Mouse (Mus musculus): Measurements from ENCODE around the gene Cort. TPM values are rescaled to one million over a fixed set of nuclear protein-coding genes. Genes with fewer than 3 reads are reported as not detected.
"Not testable (repeated sequence)": the region's sequence is repeated elsewhere in the genome, so short reads cannot be mapped to it uniquely, and the experiment has no call there.

Cort gene
- 0.93 TPM in 1 of 2 replicates, not detected in the other for polyA plus RNA-seq (2014; fragmentation: Nextera tagmentation; extraction: Ambion mirVana)

DNA sequence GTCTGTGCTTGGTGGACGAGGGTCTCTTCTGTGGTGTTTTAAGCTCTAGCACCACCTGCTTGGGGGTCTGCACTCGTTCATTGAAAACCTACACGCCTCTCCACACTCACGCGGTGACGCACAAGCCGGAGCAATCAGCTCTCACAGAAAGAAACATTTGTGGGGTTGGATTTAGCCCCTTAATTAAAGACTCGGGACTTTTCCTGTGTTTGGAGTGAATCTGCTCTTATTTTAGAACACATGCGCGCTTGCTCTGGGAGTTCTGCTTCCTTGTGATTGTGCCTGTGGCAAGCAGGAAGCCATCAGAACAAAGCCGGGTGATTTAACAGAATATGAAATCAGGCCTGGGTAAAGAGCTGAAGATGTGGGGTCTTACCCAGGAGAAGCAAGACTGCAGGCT lies at the start of gene Cort:
Gene Cort, minus strand, starts transcription at position 101 of the 400 bp plus-strand sequence.
- WGBS = 87% methylated on average over 11 of the region's 11 CpGs
- ATAC-seq (ENCODE audit: low FRiP score, low TSS enrichment) = no peak
- DNase-seq = no peak
- H3K9me3 ChIP-seq (ENCODE audit: control insufficient read depth, low read length) = no peaks in the 10 kb centered on the region
- H3K36me3 ChIP-seq (ENCODE audit: control insufficient read depth, insufficient read depth, low read length) = peaks cover 13% of the 10 kb centered on the region; the same call in 1 of the 2 replicates
- no peak within 1 kb of the TSS for H3K27ac ChIP-seq (replicated peaks; ENCODE audit: low read depth, low read length)
- no peaks in the 10 kb centered on the region for H3K27me3 ChIP-seq (ENCODE audit: control insufficient read depth, insufficient read depth, low read length)
- H3K4me2 ChIP-seq (ENCODE audit: low read length) = no peak within 1 kb of the TSS
- H3K9ac ChIP-seq (replicated peaks; ENCODE audit: low read length) = no peak within 1 kb of the TSS
- no peak within 1 kb of the TSS for H3K4me3 ChIP-seq (replicated peaks; ENCODE audit: low read depth, low read length)
- no peaks in the 10 kb centered on the region for H3K4me1 ChIP-seq (ENCODE audit: control insufficient read depth, insufficient read depth, low read length)

DNA sequence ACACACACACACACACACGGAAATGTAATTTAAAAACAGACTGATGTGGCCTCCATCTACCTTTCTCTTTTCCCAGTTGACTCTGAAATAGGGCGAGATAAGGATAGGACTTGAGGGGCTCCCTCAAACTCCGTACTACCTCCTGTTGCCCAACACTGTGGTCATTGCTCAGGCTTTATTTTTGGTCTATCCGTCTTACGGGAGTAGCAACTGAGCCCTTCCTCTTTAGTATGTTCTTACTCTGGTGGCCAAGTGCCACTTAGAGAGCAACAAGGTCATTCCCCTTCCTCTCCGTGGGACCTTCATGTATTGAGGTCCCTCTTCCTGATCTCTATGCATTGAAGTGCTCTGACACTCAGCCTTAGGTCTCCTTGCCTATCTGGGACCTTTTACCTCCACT lies 47.1 kb upstream of the Cort start:
- Histone ChIP-seq H3K4me2 (ENCODE audit: low read length) (no peak overlapping the region), H3K4me1 (ENCODE audit: control insufficient read depth, insufficient read depth, low read length) (no peaks in the 10 kb centered on the region), H3K9ac (replicated peaks; ENCODE audit: low read length) (no peak overlapping the region), H3K9me3 (ENCODE audit: control insufficient read depth, low read length) (no peaks in the 10 kb centered on the region), H3K27me3 (ENCODE audit: control insufficient read depth, insufficient read depth, low read length) (no peaks in the 10 kb centered on the region), H3K4me3 (replicated peaks; ENCODE audit: low read depth, low read length) (no peak overlapping the region), H3K27ac (replicated peaks; ENCODE audit: low read depth, low read length) (no peak overlapping the region), H3K36me3 (ENCODE audit: control insufficient read depth, insufficient read depth, low read length) (peaks cover 29% of the 10 kb centered on the region)
- WGBS = 93% methylated on average over 6 of the region's 6 CpGs
- DNase-seq = no peak
- no peak for ATAC-seq (ENCODE audit: low FRiP score, low TSS enrichment)

DNA sequence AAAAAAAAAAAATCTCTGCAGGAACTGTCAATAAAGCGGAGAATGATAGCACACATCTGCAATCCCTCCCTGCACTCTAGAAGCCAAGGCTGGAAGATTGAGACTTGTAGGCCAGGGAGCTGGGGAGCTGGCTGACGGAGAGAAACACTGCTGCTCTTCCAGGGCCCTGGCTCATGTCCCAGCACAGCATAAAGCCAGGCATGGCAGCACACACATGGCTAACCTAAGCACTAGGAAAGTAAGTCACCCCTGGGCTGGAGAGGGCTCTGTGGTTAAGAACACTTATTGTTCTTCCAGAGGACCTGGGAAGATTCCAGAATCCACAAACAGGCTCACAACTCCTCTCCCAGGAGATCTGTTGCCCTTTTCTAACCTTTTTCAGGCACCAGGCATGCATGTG lies 46.1 kb upstream of the Cort start:
- Histone ChIP-seq H3K9ac (replicated peaks; ENCODE audit: low read length) (no peak overlapping the region), H3K27ac (replicated peaks; ENCODE audit: low read depth, low read length) (peak overlapping the region; percentile 46), H3K36me3 (ENCODE audit: control insufficient read depth, insufficient read depth, low read length) (peaks cover 21% of the 10 kb centered on the region), H3K4me2 (ENCODE audit: low read length) (no peak overlapping the region), H3K27me3 (ENCODE audit: control insufficient read depth, insufficient read depth, low read length) (no peaks in the 10 kb centered on the region), H3K4me3 (replicated peaks; ENCODE audit: low read depth, low read length) (no peak overlapping the region), H3K4me1 (ENCODE audit: control insufficient read depth, insufficient read depth, low read length) (no peaks in the 10 kb centered on the region), H3K9me3 (ENCODE audit: control insufficient read depth, low read length) (no peaks in the 10 kb centered on the region)
- peak; percentile 32 for DNase-seq
- no peak for ATAC-seq (ENCODE audit: low FRiP score, low TSS enrichment)
- WGBS = 82% methylated on average over 2 of the region's 2 CpGs

DNA sequence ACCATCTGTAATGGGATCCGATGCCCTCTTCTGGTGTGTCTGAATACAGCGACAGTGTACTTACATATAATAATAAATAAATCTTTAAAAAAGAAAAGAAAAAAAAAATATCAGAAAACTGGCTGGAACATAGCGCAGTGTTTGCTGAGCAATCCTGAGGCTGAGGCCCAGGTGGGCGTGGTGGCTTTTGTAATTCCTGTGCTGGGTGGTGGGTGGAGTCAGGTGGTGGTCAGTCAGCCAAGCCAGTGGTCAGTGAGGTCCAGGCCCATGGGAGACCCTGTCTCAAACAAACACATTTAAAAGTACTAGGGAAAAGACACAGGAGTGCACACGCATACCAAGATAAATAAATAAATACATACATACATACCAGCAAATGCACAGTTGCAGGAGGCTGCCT lies 45.5 kb upstream of the Cort start:
- WGBS = 92% methylated on average over 5 of the region's 5 CpGs
- DNase-seq = no peak

DNA sequence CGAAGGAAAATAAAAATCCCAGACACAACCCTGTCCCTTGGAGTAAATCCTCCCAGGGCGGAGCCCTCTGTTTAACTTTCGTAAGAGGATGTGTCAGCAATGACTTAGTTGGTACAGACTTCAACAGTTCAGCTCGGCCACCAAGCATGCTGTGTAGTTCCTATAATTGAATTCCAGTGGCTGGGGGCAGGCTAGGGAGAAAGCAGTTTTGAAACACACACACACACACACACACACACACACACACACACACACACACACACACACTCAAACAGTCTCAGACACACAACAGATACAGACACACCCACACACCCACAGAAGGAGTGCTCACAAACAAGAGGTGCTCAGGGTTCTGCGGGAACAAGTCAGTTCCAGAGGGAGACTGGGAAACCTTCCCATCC lies 45.0 kb upstream of the Cort start:
- Histone ChIP-seq H3K27me3 (ENCODE audit: control insufficient read depth, insufficient read depth, low read length) (no peaks in the 10 kb centered on the region), H3K9me3 (ENCODE audit: control insufficient read depth, low read length) (no peaks in the 10 kb centered on the region), H3K27ac (replicated peaks; ENCODE audit: low read depth, low read length) (no peak overlapping the region), H3K4me1 (ENCODE audit: control insufficient read depth, insufficient read depth, low read length) (no peaks in the 10 kb centered on the region), H3K4me2 (ENCODE audit: low read length) (no peak overlapping the region), H3K4me3 (replicated peaks; ENCODE audit: low read depth, low read length) (no peak overlapping the region), H3K9ac (replicated peaks; ENCODE audit: low read length) (no peak overlapping the region), H3K36me3 (ENCODE audit: control insufficient read depth, insufficient read depth, low read length) (peaks cover 15% of the 10 kb centered on the region)
- WGBS = 81% methylated on average over 5 of the region's 5 CpGs
- ATAC-seq (ENCODE audit: low FRiP score, low TSS enrichment) = no peak
- no peak for DNase-seq

More for the DNA sequence above, 45.5 kb upstream of the Cort start:
- Histone ChIP-seq H3K4me2 (ENCODE audit: low read length) (no peak overlapping the region), H3K27ac (replicated peaks; ENCODE audit: low read depth, low read length) (no peak overlapping the region), H3K9me3 (ENCODE audit: control insufficient read depth, low read length) (no peaks in the 10 kb centered on the region), H3K27me3 (ENCODE audit: control insufficient read depth, insufficient read depth, low read length) (no peaks in the 10 kb centered on the region), H3K4me3 (replicated peaks; ENCODE audit: low read depth, low read length) (no peak overlapping the region), H3K36me3 (ENCODE audit: control insufficient read depth, insufficient read depth, low read length) (peaks cover 18% of the 10 kb centered on the region), H3K4me1 (ENCODE audit: control insufficient read depth, insufficient read depth, low read length) (no peaks in the 10 kb centered on the region), H3K9ac (replicated peaks; ENCODE audit: low read length) (no peak overlapping the region)
- ATAC-seq (ENCODE audit: low FRiP score, low TSS enrichment) = no peak

DNA sequence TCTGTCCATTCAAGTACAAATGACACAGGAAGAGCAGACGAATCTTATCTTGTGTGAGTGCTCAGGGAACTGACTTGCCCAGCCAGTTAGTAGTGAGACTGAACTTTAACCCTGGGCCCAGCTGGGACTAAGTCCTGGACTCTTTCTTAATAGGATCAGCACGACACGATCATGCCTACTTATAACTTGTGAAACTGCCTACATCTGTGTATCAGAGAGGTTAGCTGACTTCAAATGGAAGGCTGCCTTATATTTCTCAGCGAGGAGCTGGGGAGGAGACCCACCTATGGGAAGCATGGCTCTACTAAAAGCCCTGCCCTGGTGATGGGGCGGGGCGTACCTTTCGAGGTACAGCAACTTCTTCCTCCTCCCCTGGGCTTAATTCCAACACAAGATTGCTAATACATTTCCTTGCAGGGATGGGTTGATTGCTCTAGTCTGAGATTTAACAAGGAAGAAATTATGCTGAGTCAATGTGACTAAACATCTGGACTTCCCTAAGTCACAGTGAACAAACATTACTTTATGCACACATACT lies 43.9 kb upstream of the Cort start:
- Histone ChIP-seq H3K27me3 (ENCODE audit: control insufficient read depth, insufficient read depth, low read length) (no peaks in the 10 kb centered on the region), H3K4me2 (ENCODE audit: low read length) (no peak overlapping the region), H3K9me3 (ENCODE audit: control insufficient read depth, low read length) (no peaks in the 10 kb centered on the region), H3K9ac (replicated peaks; ENCODE audit: low read length) (no peak overlapping the region), H3K36me3 (ENCODE audit: control insufficient read depth, insufficient read depth, low read length) (peaks cover 7% of the 10 kb centered on the region; the same call in 1 of the 2 replicates), H3K4me1 (ENCODE audit: control insufficient read depth, insufficient read depth, low read length) (peaks cover 5% of the 10 kb centered on the region; the same call in 1 of the 2 replicates), H3K27ac (replicated peaks; ENCODE audit: low read depth, low read length) (no peak overlapping the region), H3K4me3 (replicated peaks; ENCODE audit: low read depth, low read length) (no peak overlapping the region)
- ATAC-seq (ENCODE audit: low FRiP score, low TSS enrichment) (no peak), DNase-seq (no peak)
- 62% methylated on average over 7 of the region's 7 CpGs for WGBS

DNA sequence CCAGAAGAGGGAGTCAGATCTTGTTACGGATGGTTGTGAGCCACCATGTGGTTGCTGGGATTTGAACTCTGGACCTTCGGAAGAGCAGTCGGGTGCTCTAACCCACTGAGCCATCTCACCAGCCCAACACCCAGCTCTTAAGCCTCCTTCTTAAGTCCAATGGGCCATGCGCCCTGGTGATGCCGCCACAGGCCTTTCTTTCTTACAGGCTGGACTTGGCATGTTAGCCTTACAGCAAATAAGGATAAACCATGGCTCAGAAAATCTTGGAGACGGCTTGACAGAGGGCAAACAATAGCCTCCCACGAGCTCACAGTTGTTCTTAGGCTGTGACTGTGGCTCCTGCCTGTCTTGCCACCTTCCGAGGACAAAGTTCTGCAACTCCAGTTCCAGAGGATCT lies 43.4 kb upstream of the Cort start:
- not testable (repeated sequence) for ATAC-seq (ENCODE audit: low FRiP score, low TSS enrichment); H3K4me1 ChIP-seq (ENCODE audit: control insufficient read depth, insufficient read depth, low read length); H3K4me3 ChIP-seq (replicated peaks; ENCODE audit: low read depth, low read length); H3K36me3 ChIP-seq (ENCODE audit: control insufficient read depth, insufficient read depth, low read length); H3K9me3 ChIP-seq (ENCODE audit: control insufficient read depth, low read length); H3K4me2 ChIP-seq (ENCODE audit: low read length); H3K27me3 ChIP-seq (ENCODE audit: control insufficient read depth, insufficient read depth, low read length); H3K9ac ChIP-seq (replicated peaks; ENCODE audit: low read length); DNase-seq; H3K27ac ChIP-seq (replicated peaks; ENCODE audit: low read depth, low read length)
- WGBS = 65% methylated on average over 7 of the region's 8 CpGs

DNA sequence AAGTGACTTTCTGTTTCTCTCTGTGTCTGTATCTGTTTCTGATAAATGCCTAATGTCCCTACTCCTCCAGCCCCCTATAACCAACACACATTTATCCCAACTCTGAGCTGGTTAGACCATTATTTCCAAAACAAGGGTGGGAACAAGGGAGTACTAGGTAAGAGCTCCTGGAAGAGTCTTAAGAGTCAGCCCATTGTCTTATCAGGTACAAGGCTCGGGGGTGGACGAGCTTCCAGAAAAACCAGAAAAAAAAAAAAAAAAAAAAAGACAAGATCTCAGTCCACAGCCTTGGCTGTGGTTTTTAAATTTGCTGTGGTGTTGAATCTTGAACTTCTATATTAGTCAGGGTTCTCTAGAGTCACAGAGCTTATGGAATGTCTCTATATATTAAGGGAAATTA lies 41.5 kb upstream of the Cort start:
- WGBS = 87% methylated on average over 2 of the region's 2 CpGs

DNA sequence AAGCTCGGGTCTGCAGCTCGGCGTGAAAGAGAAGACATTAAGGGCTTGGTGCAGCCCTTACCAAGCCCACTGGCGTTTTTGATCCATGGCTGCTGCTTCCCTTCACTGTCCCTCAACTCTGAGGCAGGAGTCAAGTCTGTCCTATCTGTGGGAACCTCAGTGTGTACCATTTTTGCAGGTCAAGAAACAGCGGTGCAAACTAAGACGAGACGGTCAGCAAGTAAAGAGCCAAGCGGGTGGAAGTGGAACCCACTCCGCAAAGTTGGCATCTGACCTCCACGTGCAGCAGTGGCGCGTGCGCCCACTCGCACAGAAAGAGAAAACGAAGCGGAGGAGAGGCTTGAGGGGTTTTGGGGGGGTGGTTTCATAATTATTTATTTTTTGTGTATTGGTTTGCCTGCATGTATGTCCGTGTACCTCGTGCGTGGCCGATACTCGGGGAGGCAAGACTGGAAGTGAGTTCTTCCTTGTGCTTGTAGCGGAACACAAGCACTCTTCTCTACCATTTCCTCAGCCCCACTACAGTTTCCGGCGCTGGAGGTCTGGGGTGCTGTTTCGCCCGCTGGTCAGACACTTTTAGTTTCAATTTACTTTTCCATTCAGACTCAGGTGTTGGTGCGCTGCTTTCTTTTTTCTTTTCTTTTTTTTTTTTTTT lies 40.5 kb upstream of the Cort start:
- DNase-seq (no peak), ATAC-seq (ENCODE audit: low FRiP score, low TSS enrichment) (peak; percentile 62)
- 2% methylated on average over 27 of the region's 27 CpGs for WGBS
- Histone ChIP-seq H3K27me3 (ENCODE audit: control insufficient read depth, insufficient read depth, low read length) (no peaks in the 10 kb centered on the region), H3K4me2 (ENCODE audit: low read length) (peak overlapping the region; percentile 93), H3K4me3 (replicated peaks; ENCODE audit: low read depth, low read length) (peak overlapping the region; percentile 75), H3K27ac (replicated peaks; ENCODE audit: low read depth, low read length) (no peak overlapping the region), H3K9me3 (ENCODE audit: control insufficient read depth, low read length) (no peaks in the 10 kb centered on the region), H3K36me3 (ENCODE audit: control insufficient read depth, insufficient read depth, low read length) (peaks cover 20% of the 10 kb centered on the region), H3K9ac (replicated peaks; ENCODE audit: low read length) (peak overlapping the region; percentile 46; the same call in 1 of the 2 replicates), H3K4me1 (ENCODE audit: control insufficient read depth, insufficient read depth, low read length) (peaks cover 8% of the 10 kb centered on the region; the same call in 1 of the 2 replicates)

More for the DNA sequence above, 41.5 kb upstream of the Cort start:
- DNase-seq (no peak), ATAC-seq (ENCODE audit: low FRiP score, low TSS enrichment) (no peak)
- Histone ChIP-seq H3K4me3 (replicated peaks; ENCODE audit: low read depth, low read length) (no peak overlapping the region), H3K27me3 (ENCODE audit: control insufficient read depth, insufficient read depth, low read length) (no peaks in the 10 kb centered on the region), H3K9ac (replicated peaks; ENCODE audit: low read length) (no peak overlapping the region), H3K36me3 (ENCODE audit: control insufficient read depth, insufficient read depth, low read length) (peaks cover 16% of the 10 kb centered on the region; the same call in 1 of the 2 replicates), H3K4me2 (ENCODE audit: low read length) (no peak overlapping the region), H3K4me1 (ENCODE audit: control insufficient read depth, insufficient read depth, low read length) (peaks cover 8% of the 10 kb centered on the region; the same call in 1 of the 2 replicates), H3K9me3 (ENCODE audit: control insufficient read depth, low read length) (no peaks in the 10 kb centered on the region), H3K27ac (replicated peaks; ENCODE audit: low read depth, low read length) (no peak overlapping the region)

Data from midbrain, embryonic 14.5 days (tissue).